Mouse (Mus musculus): ENCODE data around the gene Invs. TPM values are rescaled to one million over a fixed set of nuclear protein-coding genes. Genes with fewer than 3 reads are reported as not detected.

Gene Invs
- total RNA-seq, 2 experiments from 2014 or later, result 8.4 to 9.3 TPM

GRCm38 (mm10) chr4:48458436-48458835, 178.9 kb downstream of the Invs start:
- DNase-seq, result peak; percentile 33

DNA sequence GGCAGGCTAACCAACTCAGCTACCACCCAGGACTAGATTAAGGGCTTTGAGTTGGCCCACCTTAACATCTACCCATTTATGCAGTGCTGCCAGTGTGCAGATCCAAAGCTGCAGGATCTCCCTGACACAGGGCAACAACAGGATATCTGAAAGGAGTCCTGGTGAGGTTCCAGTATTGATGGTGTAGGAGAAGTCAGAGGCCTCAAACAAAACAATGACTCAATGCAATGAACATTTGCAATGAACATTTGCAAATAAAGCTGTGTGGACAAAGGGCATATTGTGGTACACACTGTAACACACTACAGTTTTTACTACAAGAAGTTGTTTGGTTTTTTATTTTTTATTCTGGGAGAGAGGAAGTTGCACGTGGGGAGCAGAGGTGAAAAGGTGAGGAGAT, 181.5 kb downstream of the Invs start:
- no peak for DNase-seq

DNA sequence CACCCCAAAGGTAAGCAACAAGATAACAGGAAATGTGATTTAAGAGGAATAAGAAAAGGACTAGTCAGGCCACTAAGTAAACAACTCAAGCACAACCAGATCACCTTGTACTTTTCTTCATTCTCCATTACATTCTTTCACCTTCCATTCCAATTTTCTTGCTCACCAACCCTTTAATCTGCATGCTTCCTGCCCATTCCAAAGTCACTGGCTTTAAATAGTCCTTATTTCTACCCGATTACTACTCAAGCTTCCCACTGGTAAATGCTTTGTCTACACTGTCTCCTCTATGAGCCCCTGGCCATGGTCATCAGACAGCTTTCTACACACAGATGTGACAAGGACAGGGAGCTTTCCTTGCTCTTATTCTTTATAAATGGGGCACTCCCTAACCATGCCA, 191.4 kb downstream of the Invs start:
- DNase-seq, result no peak

DNA sequence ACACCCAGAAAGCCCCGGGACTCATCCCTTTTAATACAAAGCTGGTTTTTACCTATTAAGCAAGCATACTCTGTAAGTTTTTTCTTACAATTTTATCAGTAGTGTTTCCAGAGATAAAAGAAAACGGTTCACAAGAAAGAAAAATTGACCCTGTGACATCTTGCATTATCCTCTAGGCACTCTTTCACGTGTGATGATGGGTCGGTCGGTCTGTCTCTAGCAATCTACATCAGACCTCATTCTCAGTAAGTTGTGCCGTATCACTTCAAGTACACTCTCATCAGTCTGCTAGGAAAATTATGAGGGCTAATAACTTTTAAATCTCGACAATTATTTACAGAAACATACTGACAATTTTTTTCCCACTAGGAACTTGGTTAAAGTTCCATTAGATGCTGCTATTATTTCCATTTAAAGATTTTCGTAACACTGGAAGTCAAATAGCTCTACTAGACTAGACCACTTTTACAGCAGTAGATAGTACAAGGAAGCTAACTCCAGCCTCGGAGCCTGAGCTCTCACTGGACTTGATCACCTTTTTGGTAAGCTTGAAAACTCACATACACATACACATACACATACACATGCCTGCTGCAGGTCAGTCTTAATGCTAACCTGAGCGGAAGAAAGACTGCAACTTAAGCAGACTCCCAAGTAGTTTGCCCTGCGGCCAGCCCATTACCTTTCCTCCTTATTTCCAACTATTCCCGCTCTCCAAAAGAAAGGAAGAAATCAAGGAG, 192.7 kb downstream of the Invs start:
- no peak for DNase-seq

GRCm38 (mm10) chr4:48472792-48473650, 193.5 kb downstream of the Invs start, which contains the start of gene Tex10:
Gene Tex10 (minus strand): TSS chr4:48473459.
- DNase-seq, result peak; percentile 95

DNA sequence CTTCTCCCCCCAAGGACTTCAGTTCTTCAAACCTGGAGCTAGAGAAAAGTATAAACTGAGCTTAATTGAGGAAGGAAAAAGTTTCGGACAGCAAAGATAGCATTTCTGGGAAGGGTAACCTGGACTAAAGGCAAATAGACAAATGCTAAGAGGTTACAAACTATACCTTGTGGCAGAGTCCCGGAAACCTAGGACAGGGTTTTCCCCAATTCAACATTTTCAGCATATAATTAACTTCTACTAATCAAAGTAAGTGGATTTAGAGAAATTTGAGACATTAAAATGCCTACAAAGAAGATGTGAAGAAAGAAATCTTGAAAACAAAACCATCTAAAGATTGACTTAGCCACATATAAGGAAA, 194.1 kb downstream of the Invs start:
- no peak for DNase-seq

GRCm38 (mm10) chr4:48481287-48481686, 201.7 kb downstream of the Invs start:
- DNase-seq, result peak; percentile 47

Other genes starting within 250 kb of the Invs start
- gene Nr4a3, start 234.6 kb upstream of the Invs start, total RNA-seq (2021), result 10 to 100 TPM; 28.0 to 54.2 TPM
- 10 to 100 TPM; 50.6 to 61.4 TPM for gene Stx17, start 154.8 kb upstream of the Invs start, total RNA-seq (2021)
- gene Erp44, start 202 bp upstream of the Invs start, total RNA-seq (2021), result 10 to 100 TPM; 48.7 to 53.9 TPM
- gene Tex10, start 193.7 kb downstream of the Invs start, total RNA-seq (2021), result 10 to 100 TPM; 22.4 to 31.6 TPM

All from adrenal gland, postnatal 10 days (tissue).